Mouse (Mus musculus) G1E (cell line): Measurements from ENCODE around the gene Gm45713.

ENCODE experiments used
- CTCF ChIP-seq: IDR thresholded peaks from 2 replicates; pipeline ENCODE4 v1.5.1; 2012; ENCODE audit warnings: low read depth, low read length, inconsistent platforms, mixed read lengths
- TAL1 ChIP-seq: conservative IDR thresholded peaks from 2 replicates; pipeline ENCODE4 v1.6.1; 2012; ENCODE audit warnings: low read depth, low read length, inconsistent platforms, mixed read lengths

GRCm38 (mm10) chr7:45174567-45175280, 38.7 kb upstream of the Gm45713 start:
- TF ChIP-seq TAL1 (no peak), CTCF (no peak)
